Mouse (Mus musculus): ENCODE data around the gene Arhgap6. TPM values are rescaled to one million over a fixed set of nuclear protein-coding genes. Genes with fewer than 3 reads are reported as not detected.

The Arhgap6 gene
- polyA plus RNA-seq, 1 experiment from 2014 or later, result 16.5 TPM

GRCm38 (mm10) chrX:169049550-169049949 lies 254.7 kb downstream of the Arhgap6 start:
- Histone ChIP-seq H3K27ac (no peak overlapping the region), H3K79me2 (ENCODE audit: inconsistent target) (no peaks in the 10 kb centered on the region), H3K36me3 (ENCODE audit: inconsistent target) (no peaks in the 10 kb centered on the region), H3K4me3 (ENCODE audit: inconsistent target) (no peak overlapping the region)

GRCm38 (mm10) chrX:169053907-169054476 lies 259.1 kb downstream of the Arhgap6 start:
- WGBS (ENCODE audit: missing documents), result 60% methylated on average over 5 of the region's 5 CpGs
- H3K27ac ChIP-seq, result no peak overlapping the region
- H3K4me3 ChIP-seq (ENCODE audit: inconsistent target), result no peak overlapping the region
- H3K79me2 ChIP-seq (ENCODE audit: inconsistent target), result no peaks in the 10 kb centered on the region
- no peaks in the 10 kb centered on the region for H3K36me3 ChIP-seq (ENCODE audit: inconsistent target)

GRCm38 (mm10) chrX:169062555-169062954 lies 267.7 kb downstream of the Arhgap6 start:
- Histone ChIP-seq H3K27ac (no peak overlapping the region), H3K79me2 (ENCODE audit: inconsistent target) (no peaks in the 10 kb centered on the region), H3K36me3 (ENCODE audit: inconsistent target) (no peaks in the 10 kb centered on the region), H3K4me3 (ENCODE audit: inconsistent target) (no peak overlapping the region)

GRCm38 (mm10) chrX:169065298-169065697 lies 270.4 kb downstream of the Arhgap6 start:
- no peaks in the 10 kb centered on the region for H3K36me3 ChIP-seq (ENCODE audit: inconsistent target)
- WGBS (ENCODE audit: missing documents), result 85% methylated on average over 3 of the region's 3 CpGs
- no peaks in the 10 kb centered on the region for H3K79me2 ChIP-seq (ENCODE audit: inconsistent target)
- no peak overlapping the region for H3K4me3 ChIP-seq (ENCODE audit: inconsistent target)
- H3K27ac ChIP-seq, result no peak overlapping the region

- Histone ChIP-seq H3K79me2 (ENCODE audit: inconsistent target) (no peaks in the 10 kb centered on the region), H3K4me3 (ENCODE audit: inconsistent target) (no peak overlapping the region), H3K36me3 (ENCODE audit: inconsistent target) (no peaks in the 10 kb centered on the region), H3K27ac (no peak overlapping the region)
- WGBS (ENCODE audit: missing documents), result 91% methylated on average over 1 of the region's 1 CpGs
Measured at GRCm38 (mm10) chrX:169065922-169066321, 271.0 kb downstream of the Arhgap6 start.

GRCm38 (mm10) chrX:169075020-169075419 lies 280.1 kb downstream of the Arhgap6 start:
- 95% methylated on average over 2 of the region's 2 CpGs for WGBS (ENCODE audit: missing documents)
- no peaks in the 10 kb centered on the region for H3K79me2 ChIP-seq (ENCODE audit: inconsistent target)
- no peak overlapping the region for H3K4me3 ChIP-seq (ENCODE audit: inconsistent target)
- no peak overlapping the region for H3K27ac ChIP-seq
- no peaks in the 10 kb centered on the region for H3K36me3 ChIP-seq (ENCODE audit: inconsistent target)

- no peak overlapping the region for H3K27ac ChIP-seq
- H3K79me2 ChIP-seq (ENCODE audit: inconsistent target), result no peaks in the 10 kb centered on the region
- no peaks in the 10 kb centered on the region for H3K36me3 ChIP-seq (ENCODE audit: inconsistent target)
- no peak overlapping the region for H3K4me3 ChIP-seq (ENCODE audit: inconsistent target)
- 93% methylated on average over 3 of the region's 3 CpGs for WGBS (ENCODE audit: missing documents)
Measured at GRCm38 (mm10) chrX:169081609-169082008, 286.7 kb downstream of the Arhgap6 start.

GRCm38 (mm10) chrX:169085871-169086270 lies 291.0 kb downstream of the Arhgap6 start:
- Histone ChIP-seq H3K27ac (no peak overlapping the region), H3K4me3 (ENCODE audit: inconsistent target) (no peak overlapping the region), H3K36me3 (ENCODE audit: inconsistent target) (no peaks in the 10 kb centered on the region), H3K79me2 (ENCODE audit: inconsistent target) (no peaks in the 10 kb centered on the region)
- WGBS (ENCODE audit: missing documents), result 13% methylated on average over 5 of the region's 5 CpGs

- H3K36me3 ChIP-seq (ENCODE audit: inconsistent target), result no peaks in the 10 kb centered on the region
- no peak overlapping the region for H3K4me3 ChIP-seq (ENCODE audit: inconsistent target)
- H3K27ac ChIP-seq, result no peak overlapping the region
- no peaks in the 10 kb centered on the region for H3K79me2 ChIP-seq (ENCODE audit: inconsistent target)
- WGBS (ENCODE audit: missing documents), result 91% methylated on average over 2 of the region's 2 CpGs
Measured at GRCm38 (mm10) chrX:169089221-169089620, 294.3 kb downstream of the Arhgap6 start.

GRCm38 (mm10) chrX:169094601-169095000 lies 299.7 kb downstream of the Arhgap6 start:
- Histone ChIP-seq H3K79me2 (ENCODE audit: inconsistent target) (no peaks in the 10 kb centered on the region), H3K36me3 (ENCODE audit: inconsistent target) (no peaks in the 10 kb centered on the region), H3K27ac (no peak overlapping the region), H3K4me3 (ENCODE audit: inconsistent target) (no peak overlapping the region)
- 31% methylated on average over 2 of the region's 2 CpGs for WGBS (ENCODE audit: missing documents)

- Histone ChIP-seq H3K27ac (no peak overlapping the region), H3K79me2 (ENCODE audit: inconsistent target) (no peaks in the 10 kb centered on the region), H3K36me3 (ENCODE audit: inconsistent target) (no peaks in the 10 kb centered on the region), H3K4me3 (ENCODE audit: inconsistent target) (no peak overlapping the region)
Measured at GRCm38 (mm10) chrX:169095584-169095983, 300.7 kb downstream of the Arhgap6 start.

- no peaks in the 10 kb centered on the region for H3K79me2 ChIP-seq (ENCODE audit: inconsistent target)
- no peak overlapping the region for H3K4me3 ChIP-seq (ENCODE audit: inconsistent target)
- H3K36me3 ChIP-seq (ENCODE audit: inconsistent target), result no peaks in the 10 kb centered on the region
- no peak overlapping the region for H3K27ac ChIP-seq
- WGBS (ENCODE audit: missing documents), result 69% methylated on average over 1 of the region's 1 CpGs
Measured at GRCm38 (mm10) chrX:169102665-169103064, 307.8 kb downstream of the Arhgap6 start.

- H3K27ac ChIP-seq, result peak overlapping the region; percentile 72
- 45% methylated on average over 3 of the region's 4 CpGs for WGBS (ENCODE audit: missing documents)
- H3K4me3 ChIP-seq (ENCODE audit: inconsistent target), result no peak overlapping the region
- no peaks in the 10 kb centered on the region for H3K36me3 ChIP-seq (ENCODE audit: inconsistent target)
- no peaks in the 10 kb centered on the region for H3K79me2 ChIP-seq (ENCODE audit: inconsistent target)
Measured at GRCm38 (mm10) chrX:169106048-169106622, 311.2 kb downstream of the Arhgap6 start.

GRCm38 (mm10) chrX:169107372-169107771 lies 312.5 kb downstream of the Arhgap6 start:
- Histone ChIP-seq H3K27ac (peak overlapping the region; percentile 72), H3K4me3 (ENCODE audit: inconsistent target) (no peak overlapping the region), H3K36me3 (ENCODE audit: inconsistent target) (no peaks in the 10 kb centered on the region), H3K79me2 (ENCODE audit: inconsistent target) (no peaks in the 10 kb centered on the region)
- WGBS (ENCODE audit: missing documents), result 60% methylated on average over 2 of the region's 2 CpGs

GRCm38 (mm10) chrX:169110031-169110430 lies 315.1 kb downstream of the Arhgap6 start:
- Histone ChIP-seq H3K36me3 (ENCODE audit: inconsistent target) (no peaks in the 10 kb centered on the region), H3K79me2 (ENCODE audit: inconsistent target) (no peaks in the 10 kb centered on the region), H3K27ac (peak overlapping the region; percentile 59), H3K4me3 (ENCODE audit: inconsistent target) (no peak overlapping the region)
- 38% methylated on average over 3 of the region's 3 CpGs for WGBS (ENCODE audit: missing documents)

GRCm38 (mm10) chrX:169112662-169113061 lies 317.8 kb downstream of the Arhgap6 start:
- no peak overlapping the region for H3K27ac ChIP-seq
- 79% methylated on average over 4 of the region's 4 CpGs for WGBS (ENCODE audit: missing documents)
- no peaks in the 10 kb centered on the region for H3K36me3 ChIP-seq (ENCODE audit: inconsistent target)
- no peaks in the 10 kb centered on the region for H3K79me2 ChIP-seq (ENCODE audit: inconsistent target)
- H3K4me3 ChIP-seq (ENCODE audit: inconsistent target), result no peak overlapping the region

All from macrophage (primary cell).